Mouse (Mus musculus) cerebral cortex, adult 2 months (tissue): ENCODE results near the gene Trim75.

Experiments
- WGBS: fragments of 180-500 bp; shearing (Covaris S2); methylation state at CpG from one replicate; pipeline ENCODE4 v1.1.7; 2018; 5-methylcytosine and 5-hydroxymethylcytosine counted together

Trim75 gene

GRCm38 (mm10) chr8:64942946-64943345 is 44.7 kb downstream of the Trim75 start:
- 18% methylated on average over 5 of the region's 5 CpGs for WGBS

GRCm38 (mm10) chr8:64941495-64941894 is 46.1 kb downstream of the Trim75 start:
- WGBS, result 7% methylated on average over 9 of the region's 9 CpGs

GRCm38 (mm10) chr8:64941019-64941418 is 46.6 kb downstream of the Trim75 start:
- WGBS, result 48% methylated on average over 8 of the region's 8 CpGs

- 50% methylated on average over 3 of the region's 3 CpGs for WGBS
These were observed 52.6 kb downstream of the Trim75 start for GRCm38 (mm10) chr8:64934997-64935396.
